Mouse (Mus musculus) A20 (cell line): Measurements from ENCODE around the gene Gm21887.
A peak's percentile ranks its signal among the peaks of the same experiment; 100 is the strongest.
"Not testable (repeated sequence)": the region's sequence is repeated elsewhere in the genome, so short reads cannot be mapped to it uniquely, and the experiment has no call there.

Source experiments
- DNase-seq: peaks from one replicate; pipeline ENCODE4 v3.0.0-alpha.2; 2011; ENCODE audit warnings: low read depth, low spot score

Gm21887 gene

DNA sequence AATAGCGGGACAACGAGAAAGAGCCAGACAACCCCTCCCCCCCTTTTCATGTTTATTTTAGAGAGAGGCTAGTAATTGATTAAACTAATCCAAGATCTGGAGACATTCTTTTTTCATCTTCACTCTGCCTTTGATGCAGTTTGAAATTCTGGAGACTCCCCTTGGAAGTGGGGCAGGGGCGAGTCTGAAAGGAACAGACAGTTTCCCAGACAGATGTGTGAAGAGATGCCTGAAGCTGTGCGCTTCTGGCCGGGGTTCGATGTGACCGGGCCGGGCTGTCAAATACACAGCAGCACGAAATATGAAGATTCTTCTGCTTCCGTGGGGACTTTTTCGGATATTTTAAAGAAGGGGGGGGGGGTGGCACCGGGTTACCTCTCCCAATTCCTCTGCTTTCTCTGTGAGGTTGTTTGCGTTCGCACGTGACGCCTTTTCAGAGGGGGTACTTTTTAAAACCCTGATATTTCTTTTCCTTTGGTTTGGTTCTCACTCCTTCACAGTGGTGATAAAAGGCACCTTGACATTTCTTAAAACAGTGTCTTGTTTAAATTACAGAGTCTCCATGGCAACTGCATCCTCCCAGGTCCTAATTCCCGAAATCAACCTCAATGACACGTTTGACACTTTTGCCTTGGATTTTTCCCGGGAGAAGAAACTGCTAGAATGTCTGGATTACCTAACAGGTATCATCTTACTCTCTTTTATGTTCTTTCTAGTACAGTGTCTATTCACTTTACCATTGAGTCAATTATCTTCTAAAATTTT lies 25.9 kb upstream of the Gm21887 start:
- DNase-seq, result not testable (repeated sequence)

DNA sequence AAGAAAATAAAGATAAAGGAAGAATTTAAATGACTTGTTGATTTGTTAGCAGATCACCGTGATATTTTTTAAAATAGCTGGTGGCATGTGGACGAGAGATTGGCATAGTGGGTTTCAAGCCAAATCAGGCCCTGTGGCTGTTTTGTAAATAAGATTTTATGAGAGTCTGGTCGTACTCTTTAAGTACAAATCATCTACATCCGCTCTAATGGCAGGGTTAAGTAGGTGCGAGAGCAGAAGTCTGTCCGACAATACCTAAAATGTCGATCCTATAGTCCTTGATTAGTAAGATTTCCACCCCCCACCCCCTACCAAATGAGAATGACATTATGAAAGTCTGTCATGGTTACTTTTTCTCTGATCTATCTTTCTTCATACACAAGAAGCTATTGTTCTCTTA lies 25.1 kb upstream of the Gm21887 start:
- not testable (repeated sequence) for DNase-seq

DNA sequence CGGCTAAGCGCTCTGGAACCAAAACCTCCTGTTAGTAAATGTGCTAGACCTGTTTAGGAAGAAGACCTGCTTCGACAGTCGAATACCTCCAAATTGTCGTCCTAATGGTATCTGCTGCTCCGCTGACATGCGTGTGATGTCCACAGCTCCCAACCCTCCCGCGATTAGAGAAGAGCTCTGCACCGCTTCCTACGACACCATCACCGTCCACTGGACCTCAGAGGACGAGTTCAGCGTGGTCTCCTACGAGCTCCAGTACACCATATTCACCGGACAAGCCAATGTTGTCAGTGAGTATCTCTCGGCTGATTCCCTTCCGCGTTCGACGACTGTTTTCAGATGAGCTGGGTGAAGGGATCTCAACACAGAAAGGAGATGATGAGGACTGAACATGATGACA lies 24.6 kb upstream of the Gm21887 start:
- peak; percentile 5 for DNase-seq

DNA sequence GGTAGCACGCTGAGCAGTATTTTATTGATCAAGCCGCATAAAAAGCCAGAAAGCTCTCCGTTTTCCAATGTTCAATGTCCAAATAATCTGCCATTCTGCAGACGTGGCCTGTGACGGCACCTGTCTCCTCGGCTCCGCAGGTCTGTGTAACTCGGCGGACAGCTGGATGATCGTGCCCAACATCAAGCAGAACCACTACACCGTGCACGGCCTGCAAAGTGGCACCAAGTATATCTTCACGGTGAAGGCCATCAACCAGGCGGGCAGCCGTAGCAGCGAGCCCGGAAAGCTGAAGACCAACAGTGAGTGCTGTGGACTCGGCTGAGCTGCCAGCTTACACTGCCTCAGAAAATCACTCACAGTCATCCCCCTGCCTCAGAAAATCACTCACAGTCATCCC lies 23.7 kb upstream of the Gm21887 start:
- DNase-seq, result peak; percentile 10

DNA sequence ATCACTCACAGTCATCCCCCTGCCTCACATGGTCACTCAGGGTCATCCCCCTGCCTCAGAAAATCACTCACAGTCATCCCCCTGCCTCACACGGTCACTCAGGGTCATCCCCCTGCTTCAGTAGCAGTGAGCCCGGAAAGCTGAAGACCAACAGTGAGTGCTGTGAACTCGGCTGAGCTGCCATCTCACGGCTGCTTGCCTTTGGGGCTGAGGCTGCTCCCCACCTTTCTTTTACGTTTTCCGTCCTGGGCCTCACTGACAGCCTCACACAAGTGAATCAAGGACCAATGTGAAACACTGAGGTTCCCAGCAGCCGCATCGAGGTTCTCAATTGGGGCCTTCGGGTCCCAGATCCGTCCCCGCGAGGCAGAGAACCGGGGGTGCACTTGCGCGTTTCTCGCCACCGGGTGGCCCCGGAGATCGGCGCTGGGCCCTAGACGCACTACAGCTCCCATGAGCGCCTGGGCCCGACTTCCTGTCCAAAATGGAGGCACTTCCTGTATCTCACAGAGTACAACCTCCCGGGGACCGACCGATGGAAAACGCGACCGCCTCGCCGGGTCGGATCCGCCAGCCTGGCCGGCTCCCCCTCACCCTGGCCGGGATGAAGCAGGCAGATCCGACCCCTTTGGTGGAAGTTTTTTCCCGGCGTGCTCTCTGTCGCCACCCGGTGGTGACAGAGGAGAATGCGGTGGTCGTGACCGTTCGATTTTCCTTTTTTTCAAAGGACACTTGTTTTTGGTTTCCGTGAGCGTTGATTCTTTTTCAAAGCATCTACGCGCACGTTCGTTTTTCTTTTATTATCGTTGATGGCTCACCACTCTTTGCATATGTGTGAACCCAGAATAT lies 22.7 kb upstream of the Gm21887 start:
- peak; percentile 90 for DNase-seq

DNA sequence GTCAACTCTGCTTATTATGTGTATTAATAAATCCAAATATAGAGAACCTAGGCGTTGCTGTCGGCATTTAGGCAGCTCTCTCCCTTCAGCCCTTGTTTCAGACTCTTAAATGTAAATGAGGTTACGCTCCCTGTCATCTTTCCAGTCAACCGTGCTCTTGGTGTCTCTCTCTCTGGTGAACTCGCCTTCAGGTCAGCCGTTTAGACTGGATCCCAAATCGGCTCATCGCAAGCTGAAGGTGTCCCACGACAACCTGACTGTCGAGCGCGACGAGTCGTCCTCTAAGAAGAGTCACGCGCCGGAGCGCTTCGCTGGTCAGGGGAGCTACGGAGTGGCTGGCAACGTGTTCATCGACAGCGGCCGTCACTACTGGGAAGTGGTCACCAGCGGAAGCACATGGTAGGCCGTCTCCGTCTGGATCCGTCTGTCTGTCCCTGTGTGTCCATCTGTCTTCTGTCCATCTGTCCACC lies 22.1 kb upstream of the Gm21887 start:
- DNase-seq, result peak; percentile 90

DNA sequence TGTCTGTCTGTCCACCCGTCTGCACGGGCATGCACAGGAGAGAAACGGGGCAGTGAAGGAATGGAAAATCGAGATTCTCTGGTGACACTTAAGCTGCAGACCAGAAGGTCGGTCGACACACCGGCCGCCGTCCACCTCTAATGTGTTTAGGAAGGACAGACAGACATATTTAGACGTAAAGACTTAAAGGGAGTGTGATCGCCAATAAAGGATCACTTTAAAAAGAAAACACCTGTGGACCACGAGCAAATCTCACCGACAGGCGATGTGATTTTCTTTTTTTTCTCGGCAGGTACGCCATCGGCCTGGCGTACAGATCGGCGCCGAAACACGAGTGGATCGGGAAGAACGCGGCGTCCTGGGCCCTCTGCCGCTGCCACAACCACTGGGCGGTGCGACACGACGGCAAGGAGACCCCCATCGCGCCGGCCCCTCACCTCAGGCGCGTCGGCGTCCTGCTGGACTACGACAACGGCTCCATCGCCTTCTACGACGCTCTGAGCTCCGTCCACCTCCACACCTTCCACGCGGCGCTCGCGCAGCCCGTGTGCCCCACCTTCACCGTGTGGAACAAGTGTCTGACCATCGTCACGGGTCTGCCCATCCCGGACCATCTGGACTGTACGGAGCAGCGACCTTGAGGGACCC lies 20.8 kb upstream of the Gm21887 start:
- peak; percentile 44 for DNase-seq

DNA sequence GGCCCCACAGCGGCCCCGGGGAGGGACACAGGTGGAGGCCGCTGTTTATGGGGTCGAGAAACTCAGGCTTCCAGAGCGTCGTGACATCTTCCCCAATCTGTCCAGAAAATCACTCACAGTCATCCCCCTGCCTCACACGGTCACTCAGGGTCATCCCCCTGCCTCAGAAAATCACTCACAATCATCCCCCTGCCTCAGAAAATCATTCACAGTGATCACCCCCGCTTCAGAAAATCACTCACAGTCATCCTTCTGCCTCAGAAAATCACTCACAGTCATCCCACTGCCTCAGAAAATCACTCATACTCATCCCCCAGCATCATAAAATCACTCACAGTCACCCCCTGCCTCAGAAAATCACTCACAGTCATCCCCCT lies 20.3 kb upstream of the Gm21887 start:
- peak; percentile 53 for DNase-seq

DNA sequence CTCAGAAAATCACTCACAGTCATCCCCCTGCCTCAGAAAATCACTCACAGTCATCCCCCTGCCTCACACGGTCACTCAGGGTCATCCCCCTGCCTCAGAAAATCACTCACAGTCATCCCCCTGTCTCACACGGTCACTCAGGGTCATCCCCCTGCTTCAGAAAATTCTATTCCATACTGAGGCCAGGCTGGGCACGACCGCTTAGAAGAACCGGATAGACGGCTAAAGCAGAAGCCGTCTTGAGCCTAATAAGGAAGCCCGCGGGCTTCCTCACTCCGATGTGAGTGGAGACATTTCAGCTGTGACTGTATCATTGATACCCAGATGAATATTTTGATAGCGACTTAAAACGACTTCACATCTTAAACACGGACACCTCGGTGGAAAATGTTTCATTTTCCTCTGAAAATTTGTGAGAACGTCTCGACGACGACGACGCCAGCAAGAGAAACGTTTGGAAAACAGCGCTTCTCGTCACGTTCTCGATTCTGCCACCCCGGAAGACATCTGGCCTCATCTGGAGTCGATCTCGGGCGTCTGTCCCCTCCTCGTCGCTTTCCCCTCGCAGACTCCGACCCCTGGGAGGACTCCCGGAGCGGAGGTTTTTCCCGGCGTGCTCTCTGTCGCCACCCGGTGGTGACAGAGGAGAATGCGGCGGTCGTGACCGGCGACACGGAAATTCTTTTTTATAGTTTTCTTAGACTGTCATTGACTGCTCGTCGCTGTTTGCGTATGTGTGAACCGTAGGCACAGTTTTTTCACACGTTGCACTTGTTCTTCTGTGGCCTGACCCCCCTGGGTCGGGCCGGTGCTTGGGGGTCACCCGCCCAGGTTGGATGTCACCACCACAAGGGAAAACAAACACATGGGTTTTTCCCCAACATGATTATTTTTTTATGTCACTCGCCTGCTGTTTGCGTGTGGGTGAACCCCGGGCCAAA lies 19.5 kb upstream of the Gm21887 start:
- peak; percentile 94 for DNase-seq

DNA sequence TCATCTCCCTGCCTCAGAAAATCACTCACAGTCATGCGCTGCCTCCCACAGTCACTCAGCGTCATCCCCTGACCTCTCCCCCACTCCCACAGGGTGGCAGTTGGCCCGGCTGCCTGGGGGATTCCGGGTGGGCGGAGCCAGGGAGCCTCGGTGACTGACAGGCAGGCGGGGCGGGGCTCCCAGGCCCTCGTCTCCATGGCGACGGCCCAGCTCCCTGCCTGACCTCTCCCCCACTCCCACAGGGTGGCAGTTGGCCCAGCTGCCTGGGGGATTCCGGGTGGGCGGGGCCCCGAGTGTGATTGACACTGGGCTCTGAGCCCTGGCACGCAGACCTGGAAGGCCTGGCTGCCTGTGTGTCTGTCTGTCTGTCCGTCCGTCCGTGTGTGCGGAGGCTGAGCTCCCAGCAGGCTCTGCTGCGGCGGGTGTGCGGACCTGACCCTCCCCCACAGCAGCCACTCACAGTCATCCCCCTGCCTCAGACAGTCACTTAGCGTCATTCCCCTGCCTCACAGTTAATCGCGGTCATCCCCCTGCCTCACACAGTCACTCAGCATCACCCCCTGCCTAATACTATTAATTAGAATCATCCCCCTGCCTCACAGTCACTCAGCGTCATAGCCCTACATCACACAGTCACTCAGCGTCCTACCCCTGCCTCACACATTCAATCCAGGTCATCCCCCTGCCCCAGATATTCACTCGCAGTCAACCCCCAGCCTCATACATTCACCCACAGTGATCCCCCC lies 18.2 kb upstream of the Gm21887 start:
- DNase-seq, result peak; percentile 97

DNA sequence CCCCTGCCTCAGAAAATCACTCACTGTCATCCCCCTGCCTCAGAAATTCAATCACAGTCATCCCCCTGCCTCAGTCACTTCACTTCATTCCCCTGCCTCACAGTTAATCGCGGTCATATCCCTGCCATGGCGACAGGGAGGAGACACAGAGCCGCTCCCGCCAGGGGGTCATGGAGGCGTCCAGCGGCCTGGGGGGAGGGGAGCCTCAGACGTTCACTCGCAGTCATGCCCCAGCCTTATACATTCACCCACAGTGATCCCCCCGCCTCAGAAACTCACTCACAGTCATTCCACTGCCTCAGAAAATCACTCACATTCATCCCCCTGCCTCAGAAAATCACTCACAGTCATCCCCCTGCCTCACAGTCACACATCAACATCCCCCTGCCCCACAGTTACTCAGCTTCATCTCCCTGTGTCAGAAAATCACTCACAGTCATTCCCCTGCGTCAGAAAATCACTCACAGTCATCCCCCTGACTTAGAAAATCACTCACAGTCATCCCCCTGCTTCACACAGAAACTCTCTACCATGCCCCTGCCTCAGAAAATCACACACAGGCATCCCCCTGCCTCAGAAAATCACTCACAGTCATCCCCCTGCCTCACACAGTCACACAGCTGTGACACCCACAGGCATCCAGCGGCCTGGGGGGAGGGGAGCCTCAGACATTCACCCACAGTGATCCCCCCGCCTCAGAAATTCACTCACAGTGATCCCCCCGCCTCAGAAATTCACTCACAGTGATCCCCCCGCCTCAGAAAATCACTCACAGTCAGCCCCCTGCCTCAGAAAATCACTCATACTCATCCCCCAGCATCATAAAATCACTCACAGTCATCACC lies 17.2 kb upstream of the Gm21887 start:
- not testable (repeated sequence) for DNase-seq

DNA sequence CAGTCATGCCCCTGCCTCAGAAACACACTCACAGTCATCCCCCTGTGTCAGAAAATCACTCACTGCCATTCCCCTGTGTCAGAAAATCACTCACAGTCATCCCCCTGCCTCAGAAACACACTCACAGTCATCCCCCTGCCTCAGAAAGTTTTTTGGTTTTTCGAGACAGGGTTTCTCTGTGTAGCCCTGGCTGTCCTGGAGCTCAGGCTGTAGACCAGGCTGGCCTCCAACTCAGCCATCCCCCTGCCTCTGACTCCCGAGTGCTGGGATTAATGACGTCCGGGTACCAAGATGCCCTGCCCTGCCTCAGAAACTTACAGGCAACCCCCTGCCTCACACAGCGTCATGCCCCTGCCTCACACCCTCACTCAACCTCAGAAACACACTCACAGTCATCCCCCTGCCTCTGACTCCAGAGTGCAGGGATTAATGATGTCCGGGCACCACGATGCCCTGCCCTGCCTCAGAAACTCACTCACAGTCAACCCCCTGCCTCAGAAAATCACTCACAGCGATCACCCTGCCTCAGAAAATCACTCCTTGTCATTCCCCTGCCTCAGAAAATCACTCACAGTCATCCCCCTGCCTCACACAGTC lies 16.4 kb upstream of the Gm21887 start:
- peak; percentile 39 for DNase-seq

DNA sequence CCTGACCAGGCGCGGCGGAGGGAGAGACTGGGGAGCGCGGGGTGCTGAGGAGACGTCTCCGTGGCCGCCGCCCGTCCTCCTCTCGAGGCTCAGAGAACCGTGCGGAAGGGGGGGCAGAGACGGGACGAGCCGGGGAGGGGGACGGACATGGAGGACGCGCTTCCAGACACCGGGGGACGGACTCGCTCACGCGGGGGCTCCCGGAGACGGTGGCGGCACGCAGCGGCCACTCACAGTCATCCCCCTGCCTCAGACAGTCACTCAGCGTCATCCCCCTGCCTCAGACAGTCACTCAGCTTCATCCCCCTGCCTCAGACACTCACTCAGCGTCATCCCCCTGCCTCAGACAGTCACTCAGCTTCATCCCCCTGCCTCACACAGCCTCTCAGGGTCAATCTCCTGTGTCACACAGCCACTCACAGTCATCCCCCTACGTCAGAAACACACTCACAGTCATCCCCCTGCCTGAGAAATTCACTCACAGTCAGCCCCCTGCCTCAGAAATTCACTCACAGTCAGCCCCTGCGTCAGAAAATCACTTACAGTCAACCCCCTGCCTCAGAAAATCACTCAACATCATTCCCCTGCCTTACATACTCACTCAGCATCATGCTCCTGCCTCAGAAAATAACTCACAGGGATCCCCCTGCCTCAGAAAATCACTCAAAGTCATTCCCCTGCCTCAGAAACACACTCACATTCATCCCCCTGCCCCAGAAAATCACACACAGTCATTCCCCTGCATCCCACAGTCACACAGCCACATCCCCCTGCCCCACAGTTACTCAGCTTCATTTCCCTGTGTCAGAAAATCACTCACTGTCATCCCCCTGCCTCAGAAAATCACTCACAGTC lies 15.2 kb upstream of the Gm21887 start:
- peak; percentile 63 for DNase-seq

DNA sequence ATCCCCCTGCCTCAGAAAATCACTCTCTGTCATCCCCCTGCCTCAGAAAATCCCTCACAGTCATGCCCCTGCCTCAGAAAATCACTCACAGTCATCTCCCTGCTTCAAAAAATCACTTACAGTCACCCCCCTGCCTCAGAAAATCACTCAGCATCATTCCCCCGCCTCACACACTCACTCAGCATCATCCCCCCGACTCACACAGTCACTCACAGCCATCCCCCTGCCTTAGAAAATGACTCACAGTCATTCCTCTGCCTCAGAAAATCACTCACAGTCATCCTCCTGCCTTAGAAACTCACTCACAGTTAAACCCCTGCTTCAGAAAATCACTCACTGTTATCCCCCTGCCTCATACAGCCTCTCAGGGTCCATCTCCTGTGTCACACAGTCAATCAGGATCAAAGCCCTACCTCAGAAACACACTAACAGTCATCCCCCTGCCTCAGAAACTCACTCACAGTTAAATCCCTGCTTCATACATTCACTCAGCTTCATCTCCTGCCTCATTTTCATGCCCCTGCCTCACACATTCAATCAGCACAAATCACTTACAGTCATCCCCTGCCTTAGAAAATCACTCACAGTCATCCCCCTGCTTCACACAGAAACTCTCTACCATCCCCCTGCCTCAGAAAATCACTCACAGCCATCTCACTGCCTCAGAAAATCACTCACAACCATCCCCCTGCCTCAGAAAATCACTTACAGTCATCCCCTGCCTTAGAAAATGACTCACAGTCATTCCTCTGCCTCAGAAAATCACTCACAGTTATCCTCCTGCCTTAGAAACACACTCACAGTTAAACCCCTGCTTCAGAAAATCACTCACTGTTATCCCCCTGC lies 14.4 kb upstream of the Gm21887 start:
- DNase-seq, result peak; percentile 73

DNA sequence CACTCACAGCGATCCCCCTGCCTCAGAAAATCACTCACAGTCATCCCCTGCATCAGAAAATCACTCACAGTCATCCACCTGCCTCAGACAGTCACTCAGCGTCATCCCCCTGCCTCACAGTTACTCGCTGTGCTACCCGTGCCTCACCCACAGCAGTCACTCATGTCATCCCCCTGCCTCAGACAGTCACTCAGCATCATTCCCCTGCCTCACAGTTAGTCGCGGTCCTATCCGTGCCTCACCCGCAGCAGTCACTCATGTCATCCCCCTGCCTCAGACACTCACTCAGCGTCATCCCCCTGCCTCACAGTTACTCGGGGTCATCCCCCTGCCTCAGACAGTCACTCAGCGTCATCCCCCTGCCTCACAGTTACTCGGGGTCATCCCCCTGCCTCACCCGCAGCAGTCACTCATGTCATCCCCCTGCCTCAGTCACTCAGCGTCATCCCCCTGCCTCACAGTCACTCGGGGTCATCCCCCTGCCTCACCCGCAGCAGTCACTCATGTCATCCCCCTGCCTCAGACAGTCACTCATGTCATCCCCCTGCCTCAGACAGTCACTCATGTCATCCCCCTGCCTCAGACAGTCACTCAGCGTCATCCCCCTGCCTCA lies 13.4 kb upstream of the Gm21887 start:
- peak; percentile 51 for DNase-seq

DNA sequence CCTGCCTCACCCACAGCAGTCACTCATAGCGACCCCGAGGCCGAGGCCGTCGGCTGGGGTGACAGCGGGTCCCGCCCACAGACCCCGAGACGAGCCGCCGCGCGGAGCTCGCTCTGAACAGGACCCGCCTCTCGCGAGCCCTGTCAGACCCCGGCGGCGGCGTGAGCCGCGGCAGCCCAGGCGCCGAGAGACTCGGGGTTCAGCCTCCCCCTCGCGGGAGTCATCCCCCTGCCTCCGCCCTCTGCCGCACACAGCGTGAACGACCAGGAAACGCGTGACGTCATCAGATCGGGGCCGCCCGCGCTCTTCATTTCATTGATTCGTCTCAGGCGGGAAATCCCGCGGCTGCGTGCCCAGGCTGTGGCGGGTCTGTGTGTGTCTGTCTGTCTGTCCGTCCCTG lies 12.5 kb upstream of the Gm21887 start:
- DNase-seq, result peak; percentile 96

DNA sequence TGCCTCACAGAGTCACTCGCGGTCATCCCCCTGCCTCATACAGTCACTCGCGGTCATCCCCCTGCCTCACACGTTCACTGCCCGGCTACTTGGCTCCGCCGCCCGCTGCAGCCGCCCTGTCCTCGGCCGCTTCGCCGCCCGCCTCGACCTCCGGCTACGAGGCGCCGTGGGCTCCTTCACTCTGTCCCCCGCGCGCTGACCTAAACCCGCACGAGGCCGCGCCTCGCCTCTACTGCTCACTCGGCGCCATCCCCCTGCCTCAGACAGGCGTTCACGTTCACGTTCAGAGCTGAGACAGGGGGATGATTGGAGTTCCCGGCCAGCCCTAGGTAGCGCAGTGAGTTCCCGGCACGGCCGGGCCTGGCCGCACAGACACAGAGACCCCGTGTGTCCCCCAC lies 12.0 kb upstream of the Gm21887 start:
- DNase-seq, result not testable (repeated sequence)
